Mouse (Mus musculus) MEL (cell line): ENCODE data around the gene Cxcl15. TPM values are rescaled to one million over a fixed set of nuclear protein-coding genes. Genes with fewer than 3 reads are reported as not detected.

Experiments used
- DNase-seq: peaks from one replicate; pipeline ENCODE4 v3.0.0; 2011; ENCODE audit warnings: low read depth, low spot score
- H3K27ac ChIP-seq: 2 replicates; pipeline ENCODE4 v1.5.1; 2012; ENCODE audit warnings: low read depth, mild to moderate bottlenecking, control low read depth, low read length, moderate library complexity; ENCODE audit not compliant: control insufficient read depth
- H3K27me3 ChIP-seq, 2 experiments: fragments of 150-350 bp in 1 of 2; sonication (generic) in 1 of 2; 2 replicates each; pipeline ENCODE4 v1.6.1; 2012; ENCODE audit warnings: low read length in 2 of 2, mild to moderate bottlenecking in 2 of 2, improper control_type of control experiment in 1 of 2, moderate library complexity in 1 of 2; ENCODE audit not compliant: insufficient read depth in 2 of 2, control insufficient read depth in 1 of 2
- H3K36me3 ChIP-seq, 2 experiments: 2 replicates each; pipeline ENCODE4 v1.6.1; 2012 to 2014; ENCODE audit warnings: low read length in 2 of 2, improper control_type of control experiment in 1 of 2, inconsistent platforms in 1 of 2, mild to moderate bottlenecking in 1 of 2; ENCODE audit not compliant: insufficient read depth in 2 of 2, control insufficient read depth in 1 of 2
- H3K4me1 ChIP-seq, 2 experiments: fragments of 150-350 bp in 1 of 2; sonication (generic) in 1 of 2; 2 replicates each; pipeline ENCODE4 v1.6.1; 2012; ENCODE audit warnings: low read length in 2 of 2, improper control_type of control experiment in 1 of 2, mild to moderate bottlenecking in 1 of 2; ENCODE audit not compliant: insufficient read depth in 2 of 2, control insufficient read depth in 1 of 2
- H3K4me3 ChIP-seq, 2 experiments: fragments of 150-350 bp in 1 of 2; sonication (generic) in 1 of 2; 2 replicates each; pipeline ENCODE4 v1.5.1; 2012; ENCODE audit warnings: low read depth in 2 of 2, low read length in 2 of 2, mild to moderate bottlenecking in 2 of 2, moderate library complexity in 2 of 2, control low read depth in 1 of 2, improper control_type of control experiment in 1 of 2; ENCODE audit not compliant: control insufficient read depth in 1 of 2, insufficient read depth in 1 of 2
- H3K79me2 ChIP-seq: 2 replicates; pipeline ENCODE4 v1.6.1; 2012; ENCODE audit warnings: mild to moderate bottlenecking, low read length, moderate library complexity; ENCODE audit not compliant: control insufficient read depth, poor library complexity, insufficient read depth
- H3K9ac ChIP-seq: 2 replicates; pipeline ENCODE4 v1.6.1; 2012; ENCODE audit warnings: low read depth, mild to moderate bottlenecking, control low read depth, low read length, moderate library complexity; ENCODE audit not compliant: control insufficient read depth, poor library complexity, severe bottlenecking
- H3K9me3 ChIP-seq: fragments of 150-350 bp; sonication (generic); replicated peaks from 2 replicates; pipeline ENCODE4 v1.6.1; 2012; ENCODE audit warnings: mild to moderate bottlenecking, low read length, improper control_type of control experiment, moderate library complexity; ENCODE audit not compliant: insufficient read depth
- BHLHE40 ChIP-seq: IDR thresholded peaks from 2 replicates; pipeline ENCODE4 v1.6.1; 2012; ENCODE audit warnings: low read depth, mild to moderate bottlenecking, inconsistent platforms, low read length, improper control_type of control experiment, borderline replicate concordance
- CHD2 ChIP-seq: IDR thresholded peaks from 2 replicates; pipeline ENCODE4 v1.6.1; 2011; ENCODE audit warnings: low read length, improper control_type of control experiment
- CTCF ChIP-seq, 3 experiments: IDR thresholded peaks in 2 of 3; conservative IDR thresholded peaks in 1 of 3; 2 replicates each; pipeline ENCODE4 v1.5.1; 2011 to 2012; ENCODE audit warnings: low read length in 3 of 3, low read depth in 2 of 3, mild to moderate bottlenecking in 2 of 3, improper control_type of control experiment in 1 of 3, inconsistent platforms in 1 of 3, mixed read lengths in 1 of 3, moderate library complexity in 1 of 3; ENCODE audit not compliant: control insufficient read depth in 1 of 3, insufficient read depth in 1 of 3, poor library complexity in 1 of 3, severe bottlenecking in 1 of 3
- E2F4 ChIP-seq: IDR thresholded peaks from 2 replicates; pipeline ENCODE4 v1.6.1; 2011; ENCODE audit warnings: low read depth, low read length, improper control_type of control experiment, borderline replicate concordance
- ELF1 ChIP-seq: IDR thresholded peaks from 2 replicates; pipeline ENCODE4 v1.6.1; 2014; ENCODE audit warnings: low read depth, mild to moderate bottlenecking, inconsistent platforms, low read length, improper control_type of control experiment, moderate library complexity
- EP300 ChIP-seq, 2 experiments: IDR thresholded peaks; 2 replicates each; pipeline ENCODE4 v1.6.1; 2011; ENCODE audit warnings: improper control_type of control experiment in 2 of 2, low read length in 2 of 2, low read depth in 1 of 2, mild to moderate bottlenecking in 1 of 2
- ETS1 ChIP-seq: IDR thresholded peaks from 2 replicates; pipeline ENCODE4 v1.6.1; 2012; ENCODE audit warnings: low read depth, mild to moderate bottlenecking, inconsistent platforms, low read length, improper control_type of control experiment, moderate library complexity
- GABPA ChIP-seq: IDR thresholded peaks from 2 replicates; pipeline ENCODE4 v1.6.1; 2012; ENCODE audit warnings: low read depth, mild to moderate bottlenecking, inconsistent platforms, low read length, improper control_type of control experiment, moderate library complexity
- GATA1 ChIP-seq: IDR thresholded peaks from 2 replicates; pipeline ENCODE4 v1.6.1; 2011; ENCODE audit warnings: low read depth, low read length, improper control_type of control experiment
- HCFC1 ChIP-seq: IDR thresholded peaks from 2 replicates; pipeline ENCODE4 v1.6.1; 2012; ENCODE audit warnings: low read depth, mild to moderate bottlenecking, inconsistent platforms, low read length, improper control_type of control experiment, moderate library complexity
- JUND ChIP-seq: IDR thresholded peaks from 2 replicates; pipeline ENCODE4 v1.6.1; 2011; ENCODE audit warnings: low read depth, mild to moderate bottlenecking, improper control_type of control experiment, low read length
- KAT2A ChIP-seq: conservative IDR thresholded peaks from 2 replicates; pipeline ENCODE4 v1.6.1; 2012; ENCODE audit warnings: low read depth, low read length, improper control_type of control experiment, inconsistent platforms
- MAFK ChIP-seq: IDR thresholded peaks from 2 replicates; pipeline ENCODE4 v1.6.1; 2011; ENCODE audit warnings: low read depth, mild to moderate bottlenecking, low read length, improper control_type of control experiment, borderline replicate concordance
- MAX ChIP-seq: IDR thresholded peaks from 2 replicates; pipeline ENCODE4 v1.6.1; 2011; ENCODE audit warnings: low read length, improper control_type of control experiment
- MAZ ChIP-seq: IDR thresholded peaks from 2 replicates; pipeline ENCODE4 v1.6.1; 2012; ENCODE audit warnings: low read depth, mild to moderate bottlenecking, inconsistent platforms, low read length, improper control_type of control experiment
- MEF2A ChIP-seq: IDR thresholded peaks from 2 replicates; pipeline ENCODE4 v1.6.1; 2014; ENCODE audit warnings: low read depth, mild to moderate bottlenecking, inconsistent platforms, low read length, improper control_type of control experiment; ENCODE audit not compliant: poor library complexity, insufficient replicate concordance, severe bottlenecking; ENCODE audit errors: extremely low read depth
- MXI1 ChIP-seq: IDR thresholded peaks from 2 replicates; pipeline ENCODE4 v1.6.1; 2011; ENCODE audit warnings: mild to moderate bottlenecking, low read depth, low read length, improper control_type of control experiment
- MYB ChIP-seq: IDR thresholded peaks from 2 replicates; pipeline ENCODE4 v1.6.1; 2011; ENCODE audit warnings: mild to moderate bottlenecking, low read depth, low read length, improper control_type of control experiment
- MYC ChIP-seq: IDR thresholded peaks from 2 replicates; pipeline ENCODE4 v1.6.1; 2011; ENCODE audit warnings: low read depth, mild to moderate bottlenecking, low read length, improper control_type of control experiment, moderate library complexity
- NELFE ChIP-seq: IDR thresholded peaks from 2 replicates; pipeline ENCODE4 v1.6.1; 2011; ENCODE audit warnings: low read depth, low read length, improper control_type of control experiment
- NRF1 ChIP-seq: IDR thresholded peaks from 2 replicates; pipeline ENCODE4 v1.6.1; 2014; ENCODE audit warnings: low read depth, mild to moderate bottlenecking, inconsistent platforms, low read length, improper control_type of control experiment, moderate library complexity; ENCODE audit not compliant: poor library complexity, insufficient read depth, severe bottlenecking
- POLR2A ChIP-seq, 2 experiments: IDR thresholded peaks; 2 replicates each; pipeline ENCODE4 v1.6.1; 2011 to 2012; ENCODE audit warnings: low read length in 2 of 2, mild to moderate bottlenecking in 2 of 2, control low read depth in 1 of 2, improper control_type of control experiment in 1 of 2, low read depth in 1 of 2, moderate library complexity in 1 of 2; ENCODE audit not compliant: control insufficient read depth in 1 of 2, insufficient read depth in 1 of 2, poor library complexity in 1 of 2
- POLR2AphosphoS2 ChIP-seq: IDR thresholded peaks from 2 replicates; pipeline ENCODE4 v1.6.1; 2011; ENCODE audit warnings: low read length, improper control_type of control experiment
- POLR2AphosphoS5 ChIP-seq: IDR thresholded peaks from 2 replicates; pipeline ENCODE4 v1.6.1; 2012; ENCODE audit warnings: low read depth, borderline replicate concordance, mild to moderate bottlenecking, inconsistent platforms, low read length, moderate library complexity, mixed read lengths
- RAD21 ChIP-seq: IDR thresholded peaks from 2 replicates; pipeline ENCODE4 v1.6.1; 2011; ENCODE audit warnings: mild to moderate bottlenecking, low read depth, low read length, improper control_type of control experiment
- RCOR1 ChIP-seq: IDR thresholded peaks from 2 replicates; pipeline ENCODE4 v1.6.1; 2012; ENCODE audit warnings: low read depth, mild to moderate bottlenecking, inconsistent platforms, low read length, improper control_type of control experiment
- SIN3A ChIP-seq: IDR thresholded peaks from 2 replicates; pipeline ENCODE4 v1.6.1; 2012; ENCODE audit warnings: low read length, improper control_type of control experiment, inconsistent platforms
- SMC3 ChIP-seq: IDR thresholded peaks from 2 replicates; pipeline ENCODE4 v1.6.1; 2011; ENCODE audit warnings: low read depth, low read length, improper control_type of control experiment
- TCF12 ChIP-seq: IDR thresholded peaks from 2 replicates; pipeline ENCODE4 v1.6.1; 2014; ENCODE audit warnings: low read depth, mild to moderate bottlenecking, inconsistent platforms, low read length, improper control_type of control experiment, moderate library complexity
- UBTF ChIP-seq: IDR thresholded peaks from 2 replicates; pipeline ENCODE4 v1.6.1; 2012; ENCODE audit warnings: low read depth, mild to moderate bottlenecking, inconsistent platforms, low read length, improper control_type of control experiment, moderate library complexity, borderline replicate concordance; ENCODE audit not compliant: insufficient read depth
- USF1 ChIP-seq: IDR thresholded peaks from 2 replicates; pipeline ENCODE4 v1.6.1; 2014; ENCODE audit warnings: low read depth, mild to moderate bottlenecking, inconsistent platforms, low read length, improper control_type of control experiment, moderate library complexity
- USF2 ChIP-seq, 2 experiments: IDR thresholded peaks; 2 replicates each; pipeline ENCODE4 v1.6.1; 2011 to 2012; ENCODE audit warnings: improper control_type of control experiment in 2 of 2, low read length in 2 of 2, borderline replicate concordance in 1 of 2, inconsistent platforms in 1 of 2, low read depth in 1 of 2, mild to moderate bottlenecking in 1 of 2; ENCODE audit not compliant: insufficient read depth in 1 of 2
- ZC3H11A ChIP-seq: IDR thresholded peaks from 2 replicates; pipeline ENCODE4 v1.6.1; 2012; ENCODE audit warnings: low read depth, mild to moderate bottlenecking, inconsistent platforms, low read length, improper control_type of control experiment
- ZMIZ1 ChIP-seq: IDR thresholded peaks from 2 replicates; pipeline ENCODE4 v1.6.1; 2012; ENCODE audit warnings: low read depth, mild to moderate bottlenecking, inconsistent platforms, low read length, improper control_type of control experiment, moderate library complexity
- ZNF384 ChIP-seq: IDR thresholded peaks from 2 replicates; pipeline ENCODE4 v1.6.1; 2012; ENCODE audit warnings: low read depth, mild to moderate bottlenecking, inconsistent platforms, low read length, improper control_type of control experiment
- polyA plus RNA-seq, 2 experiments: library from polyadenylated mRNA; stranded (reverse) in 1 of 2; unstranded in 1 of 2; fragments of >175 nt in 1 of 2; fragments of >200 nt in 1 of 2; gene quantifications; 2 replicates each; pipeline versions ENCODE4 v1.2.1 to v1.2.4; 2012; ENCODE audit warnings: low replicate concordance in 2 of 2, low read depth in 1 of 2; ENCODE audit not compliant: insufficient read length in 2 of 2, insufficient read depth in 1 of 2, missing spikeins in 1 of 2
- total RNA-seq: library from RNA; depleted of rRNA; stranded (reverse); fragments of 300-350 nt; gene quantifications from 2 replicates; pipeline ENCODE4 v1.2.3, GENCODE M21; 2012

Cxcl15 gene
- total and polyA plus RNA-seq, 3 experiments: not detected

- Histone ChIP-seq H3K4me1 (peaks cover 13 to 25% of the 10 kb centered on the region in 2 experiments), H3K27me3 (no peaks in the 10 kb centered on the region), H3K36me3 (peaks cover 0 to 33% of the 10 kb centered on the region in 2 experiments; a peak in 2 of 4 replicates), H3K27ac (peak within 1 kb of the TSS; percentile 59), H3K9me3 (no peaks in the 10 kb centered on the region), H3K4me3 (peak within 1 kb of the TSS; percentile 67 to 85), H3K79me2 (peaks cover 2% of the 10 kb centered on the region; the same call in 1 of the 2 replicates), H3K9ac (peak within 1 kb of the TSS; percentile 54)
- DNase-seq: peak; percentile 89
- TF ChIP-seq ZMIZ1: no peak
- no peak for TF ChIP-seq E2F4
- peak; percentile 87 for TF ChIP-seq MYC
- peak; percentile 90 to 91 for TF ChIP-seq EP300 (IDR thresholded peaks at IDR 0.05; ENCODE audit: low read depth in 1 of 2, low read length in 2 of 2)
- TF ChIP-seq USF2 (IDR thresholded peaks at IDR 0.05; ENCODE audit: borderline replicate concordance in 1 of 2, insufficient read depth in 1 of 2, low read depth in 1 of 2, low read length in 2 of 2): no peak
- 0 out of 2 replicates have a peak, but pooled peaks have one; percentile 46 for TF ChIP-seq HCFC1
- no peak for TF ChIP-seq UBTF
- TF ChIP-seq ZNF384: peak; percentile 100
- 0 out of 2 replicates have a peak, but pooled peaks have one; percentile 6 for TF ChIP-seq NELFE
- peak; percentile 92 for TF ChIP-seq TCF12
- TF ChIP-seq RCOR1: peak; percentile 68
- 0 out of 2 replicates have a peak, but pooled peaks have one; percentile 17 for TF ChIP-seq MAX
- peak in 1 of 2 experiments; percentile 54; a peak in 2 of 4 replicates for TF ChIP-seq POLR2A (IDR thresholded peaks at IDR 0.05; ENCODE audit: control insufficient read depth in 1 of 2, insufficient read depth in 1 of 2, low read depth in 1 of 2, low read length in 2 of 2, poor library complexity in 1 of 2)
- TF ChIP-seq NRF1: no peak
- no peak for TF ChIP-seq CHD2
- peak; percentile 59 for TF ChIP-seq ELF1
- TF ChIP-seq ZC3H11A: no peak
- no peak for TF ChIP-seq USF1
- peak; percentile 92 for TF ChIP-seq ETS1
- no peak for TF ChIP-seq SMC3
- TF ChIP-seq SIN3A: peak; percentile 90
- peak; percentile 66 for TF ChIP-seq MXI1
- TF ChIP-seq KAT2A: 0 out of 2 replicates have a peak, but pooled peaks have one; percentile 15
- no peak for TF ChIP-seq MEF2A
- TF ChIP-seq MAFK: peak; percentile 83
- TF ChIP-seq POLR2AphosphoS5: no peak
- no peak for TF ChIP-seq MYB
- TF ChIP-seq JUND: peak; percentile 16; the same call in 1 of the 2 replicates
- TF ChIP-seq GABPA: no peak
- peak; percentile 85 for TF ChIP-seq GATA1
- peak; percentile 79 for TF ChIP-seq BHLHE40
- TF ChIP-seq RAD21: no peak
- no peak for TF ChIP-seq CTCF (IDR thresholded peaks at IDR 0.05 in 2 of 3, conservative IDR thresholded peaks at IDR 0.05 in 1 of 3; ENCODE audit: control insufficient read depth in 1 of 3, insufficient read depth in 1 of 3, low read depth in 2 of 3, low read length in 3 of 3, poor library complexity in 1 of 3, severe bottlenecking in 1 of 3)
- TF ChIP-seq MAZ: no peak
- TF ChIP-seq POLR2AphosphoS2: no peak
Observed at GRCm38 (mm10) chr5:90771880-90772653, 22.3 kb upstream of the Cxcl15 start, which contains the start of gene Pf4. Gene Pf4 (plus strand): TSS chr5:90772435.
